Mouse (Mus musculus): ENCODE data around the gene Cish.

Cish gene

DNA sequence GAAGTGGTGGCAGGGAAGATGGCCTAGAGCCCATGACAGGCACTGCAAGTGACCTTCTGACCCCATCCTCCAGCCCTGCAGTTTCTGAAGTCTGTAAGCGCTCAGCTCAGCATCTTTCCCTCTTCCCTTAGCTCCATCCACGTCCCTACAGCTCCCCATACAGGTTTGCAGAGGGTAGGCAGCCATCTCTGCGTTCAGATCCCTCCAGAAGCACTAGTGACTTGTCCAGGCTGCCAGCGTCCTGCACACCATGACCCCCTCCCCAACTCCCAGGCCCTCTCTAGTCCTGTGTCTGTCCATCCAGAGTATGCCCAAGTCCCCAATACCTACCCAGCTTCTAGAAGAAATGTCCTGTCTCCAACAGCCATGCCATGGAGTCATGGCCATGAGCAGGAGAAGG lies 17.7 kb upstream of the Cish start:
- no peak for DNase-seq

DNA sequence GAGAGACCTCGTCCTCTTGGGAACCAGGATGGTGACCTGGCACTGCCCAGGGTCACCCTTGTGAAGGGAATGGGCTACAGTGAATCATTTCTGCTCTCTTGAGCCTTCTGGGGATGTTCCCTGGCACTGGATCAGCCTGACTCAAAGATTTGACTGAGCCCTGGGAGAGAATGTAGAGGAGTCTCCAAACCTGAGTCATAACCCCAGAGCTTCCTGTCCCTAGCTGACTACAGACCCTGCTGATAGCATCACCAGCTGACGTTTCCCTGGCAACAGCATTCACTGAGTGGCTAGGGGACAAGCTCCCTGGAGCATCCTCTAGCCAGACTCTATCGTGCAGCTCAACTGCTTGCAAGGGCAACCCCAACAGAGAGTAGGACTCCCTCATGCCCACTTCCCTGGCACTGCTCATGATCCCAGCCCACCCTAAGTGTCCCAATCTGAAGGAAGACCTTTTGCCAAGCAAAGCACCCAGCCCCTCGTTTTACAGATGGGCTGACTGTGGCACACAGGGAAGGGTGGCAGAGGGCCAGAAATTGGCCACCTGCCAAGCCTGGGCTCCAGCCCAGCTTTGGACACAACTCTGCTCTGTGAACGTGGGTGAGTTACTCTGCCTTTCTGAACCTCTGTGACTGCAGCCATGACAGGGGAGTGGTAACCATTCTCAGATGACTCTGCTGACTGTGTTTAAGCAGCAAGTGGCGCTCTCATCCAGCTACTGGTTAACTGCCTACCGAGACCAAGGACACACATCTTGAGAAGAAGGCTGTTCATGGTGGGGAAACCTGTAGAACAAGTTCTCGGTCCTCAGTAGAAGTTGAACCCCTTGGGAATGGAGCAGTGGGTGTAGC lies 17.1 kb upstream of the Cish start:
- no peak for DNase-seq

DNA sequence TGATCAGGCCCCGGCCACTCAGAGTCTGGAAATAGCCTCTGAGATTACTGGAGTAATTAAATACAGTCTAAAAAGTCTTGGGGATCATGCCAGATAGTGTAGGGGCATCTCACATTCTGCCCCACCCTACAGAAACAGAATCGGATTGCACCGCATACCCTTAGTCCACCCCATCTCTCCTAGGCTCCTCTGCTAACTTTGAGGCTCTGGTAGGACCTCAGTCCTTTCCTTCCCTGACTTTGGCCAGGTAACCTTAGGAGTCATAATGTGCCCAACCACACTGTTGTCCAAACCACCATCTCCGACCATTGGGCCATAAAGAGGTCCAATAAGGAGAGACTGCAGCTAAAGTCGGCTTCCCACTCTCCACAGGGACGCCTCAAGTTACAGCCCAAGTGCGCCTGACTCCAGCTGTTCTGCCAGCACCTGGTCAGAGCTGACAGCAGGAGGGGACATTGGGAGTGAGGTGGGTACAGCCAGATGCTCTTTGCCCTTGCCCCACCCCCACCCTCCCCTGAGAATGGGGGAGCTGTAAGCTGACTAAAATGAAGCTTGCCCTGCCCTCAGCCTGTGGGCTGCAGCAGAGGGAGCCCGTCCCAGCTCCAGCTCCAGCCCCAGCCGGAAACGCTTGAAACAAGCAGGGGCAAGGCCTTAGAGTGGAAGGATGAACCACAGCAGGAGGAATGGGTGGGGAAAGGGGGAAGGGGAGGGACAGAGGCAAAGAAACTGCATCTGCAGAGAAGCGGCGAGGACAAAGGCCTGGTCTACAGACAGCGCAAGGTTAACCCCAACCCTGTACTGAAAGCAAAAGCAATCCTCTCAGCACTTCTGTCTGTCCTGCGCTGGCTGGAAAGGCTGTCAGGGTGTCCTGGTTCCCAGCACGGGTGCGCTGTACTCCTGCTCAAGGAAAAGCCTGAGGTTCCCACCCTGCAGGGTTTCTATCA lies 16.2 kb upstream of the Cish start:
- no peak for DNase-seq

DNA sequence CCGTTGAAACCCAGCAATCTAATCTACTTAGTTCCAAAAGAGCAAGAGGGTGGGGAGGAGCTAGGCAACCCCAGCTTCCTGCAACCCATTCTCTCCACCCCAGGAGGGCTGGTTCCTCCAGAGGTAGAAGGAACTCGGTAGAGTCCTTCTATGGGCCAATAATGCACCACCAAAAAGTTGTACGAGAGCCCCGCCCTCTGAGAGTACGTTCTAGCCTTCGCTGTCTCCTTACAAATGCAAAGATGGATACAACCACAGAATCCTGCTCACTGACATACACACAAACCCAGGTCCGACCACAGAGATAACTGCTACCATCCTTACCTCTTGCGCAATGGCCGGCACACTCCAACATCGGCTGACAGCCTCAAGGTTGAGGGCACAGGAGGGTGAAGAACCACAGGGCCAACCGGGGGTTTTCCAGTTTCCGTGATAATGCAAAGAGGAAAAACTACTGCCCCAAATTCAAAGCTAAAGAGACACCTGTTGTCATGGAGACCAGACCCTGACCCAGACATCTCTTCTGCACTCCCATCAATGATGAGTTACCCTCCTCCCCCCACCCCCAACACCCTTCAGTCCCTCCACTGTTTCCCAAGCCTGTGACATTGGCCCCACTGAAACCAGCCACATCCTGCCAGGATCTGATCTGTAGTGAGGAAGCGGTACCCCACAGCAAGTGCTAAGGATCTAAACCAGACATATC lies 15.4 kb upstream of the Cish start:
- DNase-seq, result no peak

DNA sequence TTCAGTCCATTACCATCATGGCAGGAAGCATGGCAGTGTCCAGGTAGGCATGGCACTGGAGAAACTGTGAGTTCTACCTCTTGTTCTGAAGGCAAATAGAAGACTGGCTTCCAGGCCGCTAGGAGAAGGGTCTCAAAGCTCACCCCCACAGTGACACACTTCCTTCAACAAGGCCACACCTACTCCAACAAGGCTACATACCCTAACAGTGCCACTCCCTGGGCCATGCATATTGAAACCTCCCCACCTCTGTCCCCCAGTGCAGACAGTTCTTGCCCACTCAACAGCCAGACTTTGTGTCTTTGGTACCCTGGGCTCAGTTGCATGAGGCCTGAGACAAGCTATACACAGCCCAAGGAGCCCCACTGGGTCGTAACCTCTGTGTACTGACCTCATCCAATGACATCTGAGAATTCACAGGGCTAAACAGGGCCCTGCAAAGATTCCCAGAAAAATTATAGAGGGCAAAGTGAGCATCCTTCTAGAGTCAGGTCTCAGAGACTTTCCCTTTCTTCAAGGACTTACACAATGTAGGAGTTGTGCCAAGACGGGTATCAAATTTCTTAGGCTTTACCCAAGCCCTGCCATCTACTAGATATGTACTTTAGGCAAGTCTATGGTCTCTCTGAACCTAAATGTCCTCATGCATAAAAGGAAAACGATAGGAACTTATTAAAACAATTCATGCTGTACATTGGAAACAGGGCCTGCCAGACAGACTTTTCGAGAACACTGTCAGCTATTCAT lies 14.4 kb upstream of the Cish start:
- DNase-seq, result no peak

DNA sequence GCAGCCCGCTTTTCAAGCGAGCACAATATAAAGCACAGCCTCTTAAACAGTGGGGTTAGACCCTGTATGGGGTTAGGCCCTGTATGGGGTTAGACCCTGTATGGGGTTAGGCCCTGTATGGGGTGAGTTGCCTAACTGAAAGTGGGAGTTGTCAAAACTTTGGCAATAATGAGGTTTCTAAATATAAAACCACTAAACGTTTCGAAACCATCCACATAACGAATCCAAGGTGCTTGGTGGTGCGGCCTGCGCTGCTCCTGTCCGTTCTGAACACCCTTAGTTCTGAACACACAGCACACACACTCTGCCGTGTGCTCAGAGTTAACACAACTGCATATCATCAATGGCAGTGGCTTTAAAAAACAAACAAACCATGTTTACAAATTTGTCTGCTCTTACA lies 12.9 kb upstream of the Cish start:
- DNase-seq, result no peak

DNA sequence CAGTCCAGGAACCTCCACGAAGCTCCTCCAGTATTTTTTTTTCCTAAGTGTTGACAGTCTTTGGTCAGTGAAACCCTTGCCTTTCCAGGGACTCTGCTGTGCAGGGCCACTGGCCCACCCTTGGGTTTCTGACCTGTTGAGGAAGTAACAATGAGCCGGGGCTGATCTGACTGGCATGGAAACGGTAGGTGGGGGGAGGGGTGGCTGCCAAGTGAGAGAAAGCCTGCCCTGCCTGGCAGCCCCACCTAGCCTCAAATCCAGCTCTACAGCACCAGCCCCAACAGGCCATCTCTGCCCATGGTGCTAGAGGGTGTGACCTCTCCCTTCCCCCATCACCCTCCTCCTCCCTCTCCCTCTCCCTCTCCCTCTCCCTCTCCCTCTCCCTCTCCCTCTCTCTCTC lies 10.8 kb upstream of the Cish start:
- DNase-seq, result no peak

DNA sequence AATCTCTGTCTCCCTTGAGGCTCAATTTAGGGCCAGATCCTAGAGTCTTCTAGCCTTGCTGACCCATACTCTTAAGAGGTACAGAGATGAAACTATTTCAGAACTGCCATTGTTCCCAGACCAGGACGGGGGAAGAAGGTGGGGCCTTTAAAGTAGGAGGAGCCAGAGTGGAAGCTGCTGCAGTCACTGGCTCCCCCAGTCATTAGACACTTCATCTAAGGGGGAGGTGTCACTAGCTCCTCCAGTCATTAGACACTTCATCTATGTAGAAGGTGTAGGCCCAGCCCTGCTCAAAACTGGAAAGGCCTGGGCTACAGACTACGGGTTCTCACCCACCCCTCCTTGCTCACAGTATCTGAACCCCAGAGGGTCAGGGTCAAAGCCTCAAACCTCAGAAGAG lies 8.5 kb upstream of the Cish start:
- DNase-seq, result no peak

DNA sequence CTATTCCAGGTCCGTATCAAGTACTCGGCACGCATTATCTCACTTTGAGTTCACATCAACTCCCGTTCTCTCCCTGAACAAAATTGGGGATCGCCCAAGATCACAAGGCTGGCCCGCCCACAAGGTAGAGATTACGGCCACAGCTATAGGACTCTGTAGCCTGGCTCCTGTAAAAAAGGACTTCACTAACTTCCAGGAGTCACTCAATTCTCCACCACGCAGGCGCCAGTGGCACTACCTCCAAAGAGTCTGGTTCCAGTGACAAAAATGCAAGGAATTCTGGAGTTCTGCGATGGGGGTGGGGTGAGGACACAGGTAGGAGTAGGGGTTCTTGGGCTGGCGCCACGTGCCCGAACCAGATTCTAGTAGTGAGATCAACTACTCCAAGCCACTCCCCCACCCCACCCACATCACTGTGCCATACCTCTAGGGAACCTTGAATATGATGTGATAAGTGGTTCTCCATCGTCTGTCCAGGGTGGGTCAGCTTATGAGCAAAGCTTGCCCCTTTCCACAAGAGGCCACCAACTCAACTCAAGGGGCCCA lies 7.6 kb upstream of the Cish start:
- no peak for DNase-seq

DNA sequence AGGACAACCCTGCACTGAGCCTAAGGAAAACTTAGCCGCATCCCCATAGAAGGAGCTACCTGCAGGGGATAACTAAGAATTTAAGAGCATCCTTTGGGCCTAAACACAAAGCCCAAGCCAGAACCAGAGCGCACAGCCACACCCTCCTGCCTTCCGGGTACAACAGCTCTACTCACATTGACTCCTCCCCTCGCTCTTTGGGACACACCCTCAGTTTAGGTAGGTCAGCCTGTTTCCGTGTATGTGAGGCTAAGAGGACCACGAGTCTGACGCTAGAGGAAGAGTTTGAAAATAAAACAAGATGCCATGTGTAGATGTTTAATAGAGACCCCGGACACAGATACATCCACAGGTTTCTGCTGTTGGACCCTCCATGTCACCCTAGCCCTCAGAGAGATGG lies 7.1 kb upstream of the Cish start:
- peak in 1 of 2 experiments; percentile 55 for DNase-seq

DNA sequence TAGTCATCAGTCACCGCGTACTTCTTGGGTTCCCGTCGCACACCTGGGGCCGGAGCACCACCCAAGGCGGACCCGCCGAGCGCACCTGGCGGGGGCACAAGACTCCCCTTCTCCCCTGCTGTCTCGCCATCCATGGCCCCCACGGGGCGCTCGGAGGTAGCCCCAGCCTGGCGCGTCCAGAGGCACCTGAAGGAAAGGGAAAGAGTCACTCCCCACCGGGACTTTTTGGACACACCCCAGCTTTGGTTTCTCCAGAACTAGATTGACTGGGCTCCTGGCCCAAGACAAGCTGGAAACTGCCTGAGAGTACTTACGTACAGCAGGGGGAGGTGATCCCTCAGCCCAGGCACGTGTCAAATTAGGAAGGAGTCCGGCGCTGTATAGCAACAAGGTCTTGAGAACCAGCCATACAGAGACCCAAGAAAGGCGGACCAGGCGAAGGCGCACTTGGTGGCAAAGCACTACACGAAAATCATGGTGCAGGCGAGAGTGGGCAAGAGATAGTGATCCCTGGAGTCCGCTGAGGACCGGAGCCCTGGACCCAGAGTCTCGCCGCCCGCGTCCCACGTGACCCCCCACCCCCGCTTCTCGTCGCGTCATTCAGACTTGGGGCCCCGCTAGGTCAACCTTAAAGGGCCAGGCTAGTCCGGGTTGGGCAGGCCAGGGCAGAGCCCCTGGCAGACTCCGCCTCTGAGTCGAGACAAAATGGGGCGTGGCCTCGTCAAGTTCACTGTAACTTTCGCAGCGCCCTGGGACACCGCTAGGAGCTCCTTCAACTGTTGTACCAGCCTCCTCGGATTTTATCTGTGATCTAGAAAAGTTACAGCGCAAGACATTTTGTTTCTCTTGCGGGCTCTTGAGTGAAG lies 6.4 kb upstream of the Cish start, which contains the start of gene Mapkapk3:
TSS of gene Mapkapk3 (minus strand) at position 667 of the 866 bp plus-strand sequence.
- peak; percentile 76 to 86 for DNase-seq

DNA sequence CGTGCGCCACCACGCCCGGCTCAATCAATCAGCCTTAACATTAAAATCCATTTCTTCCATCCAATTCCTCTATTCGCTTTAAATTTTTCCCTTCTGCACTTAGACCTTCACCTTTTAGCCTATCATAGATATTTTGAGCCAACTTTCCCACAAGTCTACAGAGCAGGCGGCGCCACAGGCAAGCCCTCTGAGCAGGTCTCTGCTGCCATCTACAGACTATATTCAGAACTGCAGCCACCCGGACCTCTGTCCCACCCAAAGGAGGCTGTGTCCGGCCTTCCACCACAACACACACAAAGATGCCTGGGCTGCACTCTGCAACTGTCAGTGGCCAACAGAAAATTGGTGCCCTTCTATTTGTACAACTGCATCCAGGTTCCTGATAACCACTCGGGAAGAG lies 4.9 kb upstream of the Cish start:
- peak; percentile 50 to 54 for DNase-seq

DNA sequence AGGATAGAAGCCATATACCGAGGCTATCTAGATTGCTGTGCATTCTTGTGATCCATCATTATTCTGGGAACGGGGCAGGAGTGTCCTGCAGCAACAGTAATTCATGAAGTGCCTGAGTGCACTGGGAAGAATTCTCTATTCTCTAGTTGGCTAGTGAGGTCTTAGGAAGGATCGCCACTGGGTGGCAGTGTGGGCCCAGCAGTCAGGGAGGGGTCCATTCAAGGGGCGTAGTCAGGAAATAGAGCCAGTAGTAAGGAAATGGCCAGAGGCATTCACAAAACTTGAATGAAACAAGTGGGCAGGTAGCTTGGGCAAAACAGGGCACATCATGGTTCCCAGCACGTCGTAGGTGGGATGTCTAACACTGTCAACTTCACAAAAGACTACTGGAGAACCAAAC lies 1.6 kb upstream of the Cish start:
- DNase-seq, result peak; percentile 46 to 58

DNA sequence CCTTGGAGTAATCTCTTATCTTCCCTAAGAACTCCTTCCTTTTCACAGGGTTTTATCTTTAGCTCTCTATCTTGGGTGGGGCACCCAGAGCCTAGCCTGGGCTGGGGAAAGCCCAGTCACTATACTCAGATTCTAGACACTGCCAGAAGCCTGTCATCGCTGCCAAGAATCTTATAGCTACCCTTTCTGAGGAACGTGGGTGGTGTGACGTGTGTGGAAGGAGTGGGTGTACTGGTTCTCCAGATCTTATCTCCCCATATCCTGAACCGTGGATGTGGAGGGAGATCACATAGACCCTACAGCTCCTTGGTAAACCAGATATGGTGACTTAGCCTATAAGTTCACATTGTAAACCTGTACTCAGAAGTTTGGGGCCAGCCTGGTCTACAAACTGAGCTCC lies 210 bp upstream of the Cish start:
- peak in 1 of 2 experiments; percentile 31 for DNase-seq

DNA sequence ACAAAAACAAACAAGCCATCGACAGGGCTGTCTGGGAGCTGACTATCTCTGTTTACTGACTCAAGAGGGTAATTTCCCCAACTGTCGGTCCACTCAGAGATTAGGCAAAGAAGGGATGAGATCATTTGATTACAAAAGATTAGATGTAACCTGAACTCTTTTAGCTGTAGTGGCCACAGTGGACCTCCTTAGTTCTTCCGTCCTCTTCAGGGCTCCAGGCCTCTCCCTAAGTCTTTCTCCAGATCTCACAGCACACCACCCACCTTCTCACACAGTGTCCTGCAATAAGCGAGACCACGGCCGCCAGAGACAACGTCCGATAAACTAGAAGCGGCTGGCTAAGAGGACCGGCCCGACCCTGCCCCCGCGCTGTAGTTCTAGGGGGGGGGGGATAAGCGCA lies 215 bp downstream of the Cish start:
- DNase-seq, result no peak

DNA sequence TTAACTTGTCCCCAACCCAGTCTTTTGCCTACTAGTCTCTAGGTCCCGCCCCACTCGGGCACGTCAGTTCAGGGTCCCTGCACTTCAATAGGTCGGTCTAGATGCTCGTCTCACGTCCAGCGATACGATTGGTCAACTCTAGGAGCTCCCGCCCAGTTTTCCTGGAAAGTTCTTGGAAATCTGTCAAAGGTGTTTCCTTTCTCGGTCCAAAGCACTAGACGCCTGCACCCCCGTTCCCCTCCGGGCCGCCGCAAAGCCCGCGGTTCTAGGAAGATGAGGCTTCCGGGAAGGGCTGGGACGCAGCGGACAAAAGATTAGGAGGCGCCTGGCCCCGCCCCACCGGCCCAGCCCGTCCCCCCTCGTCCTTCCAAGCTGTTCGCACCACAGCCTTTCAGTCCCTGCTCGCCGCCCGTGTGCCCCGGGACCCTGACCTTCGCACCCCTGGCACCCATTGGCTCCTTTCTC lies 707 bp downstream of the Cish start:
- DNase-seq, result peak; percentile 69 to 86

DNA sequence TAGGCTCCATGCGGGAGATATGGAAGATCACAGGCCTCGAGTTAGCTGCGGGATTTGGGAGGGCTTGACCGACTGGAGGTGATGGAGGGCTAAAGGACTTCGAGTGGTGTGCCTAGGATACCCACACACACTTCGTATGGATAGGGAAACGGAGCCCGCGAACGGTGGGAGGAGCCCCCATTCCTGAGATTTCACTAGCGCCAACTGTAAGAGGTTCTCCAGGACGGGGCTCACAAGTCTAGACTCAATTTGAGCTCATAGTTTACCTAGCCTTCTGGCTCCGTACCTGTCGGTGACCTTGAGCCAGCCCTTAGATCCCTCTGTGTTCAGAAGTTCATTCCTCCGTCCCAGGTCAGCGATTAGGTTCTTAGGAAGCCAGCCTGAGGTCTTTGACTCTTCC lies 1.2 kb downstream of the Cish start:
- no peak for DNase-seq

DNA sequence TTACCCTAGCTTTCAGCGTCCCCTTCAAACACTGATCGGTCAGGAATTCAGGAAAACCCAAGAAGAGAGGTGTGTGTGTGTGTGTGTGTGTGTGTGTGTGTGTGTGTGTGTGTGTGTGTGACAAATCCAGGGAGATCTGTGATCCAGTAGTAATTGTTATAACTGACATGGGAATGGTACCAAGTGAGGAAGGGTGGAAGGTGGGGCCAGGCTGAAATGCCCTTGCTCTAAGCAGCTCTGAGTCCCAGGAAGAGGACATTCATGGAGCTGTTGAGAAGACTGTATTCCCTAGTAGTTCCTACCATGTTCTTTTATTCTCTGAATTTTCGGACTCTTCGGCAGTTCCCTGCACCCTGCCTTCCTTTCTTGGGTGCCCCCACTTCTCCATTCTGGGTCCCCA lies 1.8 kb downstream of the Cish start:
- no peak for DNase-seq

DNA sequence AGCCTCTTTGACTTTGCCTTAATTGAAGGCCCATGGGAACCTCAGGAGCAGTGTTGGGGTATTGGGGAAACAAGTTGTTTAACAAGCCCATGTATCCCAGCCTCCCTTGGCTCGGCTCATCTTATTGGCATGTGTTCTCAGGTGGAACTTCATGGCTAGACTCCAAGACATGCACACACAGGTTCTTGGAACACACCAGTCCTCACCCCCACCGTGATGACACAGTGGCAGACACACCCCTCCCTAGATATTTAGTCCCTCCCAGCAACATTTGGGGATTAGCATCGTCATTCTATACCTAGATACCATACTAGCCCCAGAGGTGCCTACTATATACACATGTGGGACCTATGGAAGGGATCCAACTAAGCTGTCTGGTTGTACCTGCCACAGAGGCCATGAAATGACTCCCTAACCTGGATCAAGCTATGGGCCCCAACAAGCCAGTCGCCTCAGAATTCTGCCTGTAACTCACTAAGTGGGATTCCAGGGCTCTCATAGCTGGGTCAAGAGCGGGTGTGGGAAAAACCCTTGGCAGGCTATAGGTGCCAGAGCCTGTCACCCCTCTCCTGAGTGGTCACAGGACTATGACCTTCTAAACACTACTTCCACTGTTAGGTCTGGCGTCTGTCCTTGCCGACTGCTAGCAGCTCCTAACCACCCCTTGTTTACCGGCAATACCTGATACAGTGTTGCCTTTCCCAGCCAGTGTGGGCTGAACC lies 2.4 kb downstream of the Cish start:
- DNase-seq, result no peak

DNA sequence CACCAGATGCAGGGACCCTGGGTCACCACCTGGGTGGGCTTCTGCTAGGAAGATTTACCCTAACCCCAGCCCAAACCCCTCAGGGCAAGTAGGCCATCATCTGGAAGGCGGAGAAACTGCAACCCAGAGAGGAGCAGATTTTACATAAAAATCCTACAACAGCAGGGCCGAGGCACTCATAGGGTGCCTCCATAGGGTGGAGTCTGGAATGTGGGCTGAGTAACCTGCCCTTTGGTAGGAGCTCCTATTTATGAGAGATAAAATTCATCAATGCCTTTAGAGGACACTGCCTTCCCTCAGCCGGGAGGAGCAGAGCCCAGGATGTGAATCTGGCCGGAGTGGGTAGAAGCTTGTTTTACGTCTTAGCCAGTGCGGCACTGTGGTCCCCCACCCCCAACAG lies 3.0 kb downstream of the Cish start:
- no peak for DNase-seq
